Mouse (Mus musculus): ENCODE measurements at regions not wholly inside any gene's neighbourhood (a gene's known extent, or its start where the extent isn't known, plus 50 kb on each side); places are given as distances from the start of the nearest gene placed in this dataset.

- TF ChIP-seq CTCF (IDR thresholded peaks at IDR 0.05; ENCODE audit: borderline replicate concordance, insufficient read depth, low read length) (no peak), POLR2A (IDR thresholded peaks at IDR 0.05; ENCODE audit: low read depth, low read length) (no peak)
Observed at GRCm38 (mm10) chr10:60884806-60885205, 53.4 kb upstream of the Unc5b start.
